Mouse (Mus musculus): Measurements from ENCODE around the gene Snd1. TPM values are rescaled to one million over a fixed set of nuclear protein-coding genes. Genes with fewer than 3 reads are reported as not detected.

Snd1 gene
- total and polyA plus RNA-seq, 3 experiments: 97.4 to 153 (median 109) TPM

DNA sequence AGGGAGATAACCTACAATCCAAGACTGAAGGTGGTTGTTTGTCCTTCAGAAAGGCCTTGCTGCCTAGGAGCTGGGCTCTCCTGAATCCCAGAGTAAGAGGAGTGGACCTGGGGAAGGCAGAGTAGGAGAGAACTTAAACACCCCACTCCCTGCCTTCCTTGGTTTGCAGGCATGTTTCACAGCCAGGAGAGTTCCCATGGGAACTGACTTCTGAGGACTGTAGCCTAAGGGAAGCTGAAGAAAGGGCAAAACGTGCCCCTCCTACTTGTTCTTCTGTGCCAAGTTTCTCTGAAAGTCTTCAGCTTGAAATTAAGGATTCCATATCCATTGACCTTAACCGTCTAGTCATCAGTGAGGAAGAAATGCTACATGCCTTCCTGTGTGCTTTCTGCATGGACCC lies 168.0 kb downstream of the Snd1 start:
- ATAC-seq (ENCODE audit: extremely low read depth, insufficient number of reproducible peaks, low FRiP score, poor library complexity, severe bottlenecking) (no peak), DNase-seq (ENCODE audit: low spot score) (no peak)
- Histone ChIP-seq H3K4me1 (ENCODE audit: insufficient read depth, low read depth, low read length) (no peaks in the 10 kb centered on the region), H3K36me3 (replicated peaks) (peaks cover 40% of the 10 kb centered on the region), H3K4me3 (ENCODE audit: low read depth, low read length) (no peak overlapping the region), H3K27me3 (ENCODE audit: insufficient read depth, low read length) (no peaks in the 10 kb centered on the region), H3K9me3 (replicated peaks) (no peaks in the 10 kb centered on the region)
- TF ChIP-seq TAL1 (conservative IDR thresholded peaks at IDR 0.05; ENCODE audit: low read depth, low read length) (no peak), GATA2 (IDR thresholded peaks at IDR 0.05; ENCODE audit: borderline replicate concordance, low read depth, low read length) (no peak), CTCF (IDR thresholded peaks at IDR 0.05; ENCODE audit: low read depth, low read length) (no peak), GATA1 (IDR thresholded peaks at IDR 0.05; ENCODE audit: borderline replicate concordance, low read length) (no peak), POLR2AphosphoS5 (IDR thresholded peaks at IDR 0.05; ENCODE audit: insufficient replicate concordance, low read depth, low read length) (no peak)

DNA sequence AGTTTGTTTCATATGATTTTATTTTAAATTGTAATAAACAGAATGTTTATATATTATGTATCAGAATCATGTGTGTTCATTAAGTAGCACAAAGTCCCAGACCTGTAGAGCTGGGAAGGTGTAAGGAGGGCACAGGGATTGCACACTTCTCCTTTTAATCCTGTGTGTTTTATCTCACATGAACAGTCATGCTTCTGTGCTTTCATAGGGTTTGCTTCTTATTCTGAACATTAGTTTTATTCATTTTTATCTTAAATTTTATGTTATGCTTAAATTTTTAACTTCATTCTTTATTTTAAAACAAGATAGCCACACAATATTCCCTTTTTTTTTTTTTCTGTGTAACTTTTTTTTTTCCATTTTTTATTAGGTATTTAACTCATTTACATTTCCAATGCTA lies 170.3 kb downstream of the Snd1 start:
- TF ChIP-seq TAL1 (conservative IDR thresholded peaks at IDR 0.05; ENCODE audit: low read depth, low read length) (no peak), POLR2AphosphoS5 (IDR thresholded peaks at IDR 0.05; ENCODE audit: insufficient replicate concordance, low read depth, low read length) (no peak), GATA2 (IDR thresholded peaks at IDR 0.05; ENCODE audit: borderline replicate concordance, low read depth, low read length) (no peak), CTCF (IDR thresholded peaks at IDR 0.05; ENCODE audit: low read depth, low read length) (no peak), GATA1 (IDR thresholded peaks at IDR 0.05; ENCODE audit: borderline replicate concordance, low read length) (no peak)
- no peak overlapping the region for H3K4me3 ChIP-seq (ENCODE audit: low read depth, low read length)
- no peaks in the 10 kb centered on the region for H3K9me3 ChIP-seq (replicated peaks)
- no peaks in the 10 kb centered on the region for H3K27me3 ChIP-seq (ENCODE audit: insufficient read depth, low read length)
- peaks cover 22% of the 10 kb centered on the region for H3K36me3 ChIP-seq (replicated peaks)
- H3K4me1 ChIP-seq (ENCODE audit: insufficient read depth, low read depth, low read length): no peaks in the 10 kb centered on the region
- no peak for ATAC-seq (ENCODE audit: extremely low read depth, insufficient number of reproducible peaks, low FRiP score, poor library complexity, severe bottlenecking)
- DNase-seq (ENCODE audit: low spot score): no peak

DNA sequence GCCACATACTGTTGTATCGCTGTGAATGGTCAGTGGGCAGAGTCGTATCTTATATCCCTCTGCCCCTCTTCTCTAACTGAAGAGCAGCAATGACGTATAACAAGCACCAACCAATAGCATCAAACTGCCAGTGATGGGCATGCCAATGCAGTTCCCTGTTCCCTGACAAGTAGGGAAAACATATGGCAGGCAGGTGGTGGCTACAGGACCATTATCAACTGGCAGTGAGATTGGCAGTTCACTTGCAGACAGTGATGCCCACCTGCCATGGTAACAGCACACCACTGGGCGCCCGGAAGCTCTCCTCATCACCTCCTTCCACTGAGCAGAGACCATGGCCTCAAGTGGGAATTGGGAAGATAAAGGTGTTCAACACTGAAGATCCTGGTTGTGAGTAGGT lies 181.6 kb downstream of the Snd1 start:
- Histone ChIP-seq H3K36me3 (replicated peaks) (peaks cover 24% of the 10 kb centered on the region), H3K4me1 (ENCODE audit: insufficient read depth, low read depth, low read length) (no peaks in the 10 kb centered on the region), H3K4me3 (ENCODE audit: low read depth, low read length) (no peak overlapping the region), H3K9me3 (replicated peaks) (no peaks in the 10 kb centered on the region), H3K27me3 (ENCODE audit: insufficient read depth, low read length) (no peaks in the 10 kb centered on the region)
- TF ChIP-seq GATA1 (IDR thresholded peaks at IDR 0.05; ENCODE audit: borderline replicate concordance, low read length) (no peak), GATA2 (IDR thresholded peaks at IDR 0.05; ENCODE audit: borderline replicate concordance, low read depth, low read length) (no peak), TAL1 (conservative IDR thresholded peaks at IDR 0.05; ENCODE audit: low read depth, low read length) (no peak), POLR2AphosphoS5 (IDR thresholded peaks at IDR 0.05; ENCODE audit: insufficient replicate concordance, low read depth, low read length) (no peak)
- no peak for DNase-seq (ENCODE audit: low spot score)
- ATAC-seq (ENCODE audit: extremely low read depth, insufficient number of reproducible peaks, low FRiP score, poor library complexity, severe bottlenecking): no peak

DNA sequence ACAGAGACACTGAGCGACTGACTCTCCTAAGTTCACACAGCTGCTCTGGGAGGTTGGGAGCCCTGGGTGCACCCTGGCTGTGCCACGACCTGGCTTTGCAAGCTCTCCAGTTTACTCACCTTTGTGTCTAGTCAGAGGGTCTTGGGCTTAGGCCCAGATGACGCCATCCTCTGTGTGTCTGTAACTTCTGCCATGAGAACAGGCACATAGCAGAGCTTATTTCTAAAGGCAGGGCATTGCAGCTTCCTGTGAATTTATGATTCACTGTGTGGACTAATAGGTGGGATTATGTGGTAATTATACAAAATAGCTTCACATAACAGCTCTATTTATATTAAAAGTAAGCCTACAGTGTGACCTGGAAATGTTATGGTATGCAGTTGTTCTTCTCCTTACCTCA lies 188.1 kb downstream of the Snd1 start:
- TF ChIP-seq GATA2 (IDR thresholded peaks at IDR 0.05; ENCODE audit: borderline replicate concordance, low read depth, low read length) (no peak), CTCF (IDR thresholded peaks at IDR 0.05; ENCODE audit: low read depth, low read length) (no peak), TAL1 (conservative IDR thresholded peaks at IDR 0.05; ENCODE audit: low read depth, low read length) (no peak), POLR2AphosphoS5 (IDR thresholded peaks at IDR 0.05; ENCODE audit: insufficient replicate concordance, low read depth, low read length) (no peak), GATA1 (IDR thresholded peaks at IDR 0.05; ENCODE audit: borderline replicate concordance, low read length) (no peak)
- DNase-seq (ENCODE audit: low spot score) (no peak), ATAC-seq (ENCODE audit: extremely low read depth, insufficient number of reproducible peaks, low FRiP score, poor library complexity, severe bottlenecking) (no peak)
- Histone ChIP-seq H3K36me3 (replicated peaks) (peaks cover 42% of the 10 kb centered on the region), H3K27me3 (ENCODE audit: insufficient read depth, low read length) (no peaks in the 10 kb centered on the region), H3K4me1 (ENCODE audit: insufficient read depth, low read depth, low read length) (no peaks in the 10 kb centered on the region), H3K9me3 (replicated peaks) (no peaks in the 10 kb centered on the region), H3K4me3 (ENCODE audit: low read depth, low read length) (no peak overlapping the region)

DNA sequence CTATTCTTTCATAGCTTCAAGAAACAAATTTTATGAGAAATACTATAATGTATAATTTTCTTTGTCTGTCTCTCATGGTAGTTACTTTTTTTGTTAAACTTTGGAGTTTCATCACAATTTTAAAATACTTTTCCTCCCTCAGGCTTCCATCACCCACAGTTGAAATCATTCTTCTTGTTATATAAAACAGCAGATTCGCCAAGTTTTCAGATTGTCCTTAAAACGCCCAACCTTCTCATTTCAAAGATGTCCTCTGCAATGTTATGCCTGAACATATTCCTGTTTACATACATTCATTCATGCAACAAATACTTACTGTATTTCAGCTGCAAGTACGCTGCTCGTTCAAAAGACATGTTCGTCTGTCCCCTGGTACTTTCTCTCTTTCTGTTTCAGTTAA lies 188.7 kb downstream of the Snd1 start:
- no peak for ATAC-seq (ENCODE audit: extremely low read depth, insufficient number of reproducible peaks, low FRiP score, poor library complexity, severe bottlenecking)
- peaks cover 45% of the 10 kb centered on the region for H3K36me3 ChIP-seq (replicated peaks)

DNA sequence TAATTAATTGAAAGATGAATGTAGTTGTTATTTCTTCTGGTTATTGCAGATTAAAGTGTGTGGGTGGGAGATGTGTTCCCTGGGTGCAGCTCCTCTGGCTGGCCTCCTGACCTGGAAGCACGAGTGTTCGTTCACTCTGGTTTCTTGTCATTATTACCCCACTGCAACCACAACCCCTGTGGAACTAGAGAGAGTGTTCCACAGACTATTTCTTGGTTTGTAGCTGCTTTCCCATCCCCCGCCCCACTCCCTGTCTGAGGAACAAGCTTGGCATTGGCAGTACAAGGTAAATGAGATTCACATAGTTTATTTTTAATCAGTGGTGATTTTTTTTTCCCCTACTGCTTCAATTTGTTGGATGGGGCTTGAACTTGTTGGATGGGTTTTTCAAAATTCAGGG lies 189.8 kb downstream of the Snd1 start:
- Histone ChIP-seq H3K4me3 (ENCODE audit: low read depth, low read length) (no peak overlapping the region), H3K27me3 (ENCODE audit: insufficient read depth, low read length) (no peaks in the 10 kb centered on the region), H3K9me3 (replicated peaks) (no peaks in the 10 kb centered on the region), H3K4me1 (ENCODE audit: insufficient read depth, low read depth, low read length) (no peaks in the 10 kb centered on the region), H3K36me3 (replicated peaks) (peaks cover 45% of the 10 kb centered on the region)
- DNase-seq (ENCODE audit: low spot score): no peak
- no peak for TF ChIP-seq CTCF (IDR thresholded peaks at IDR 0.05; ENCODE audit: low read depth, low read length)
- no peak for TF ChIP-seq TAL1 (conservative IDR thresholded peaks at IDR 0.05; ENCODE audit: low read depth, low read length)
- TF ChIP-seq GATA2 (IDR thresholded peaks at IDR 0.05; ENCODE audit: borderline replicate concordance, low read depth, low read length): no peak
- TF ChIP-seq GATA1 (IDR thresholded peaks at IDR 0.05; ENCODE audit: borderline replicate concordance, low read length): no peak
- no peak for TF ChIP-seq POLR2AphosphoS5 (IDR thresholded peaks at IDR 0.05; ENCODE audit: insufficient replicate concordance, low read depth, low read length)
- ATAC-seq (ENCODE audit: extremely low read depth, insufficient number of reproducible peaks, low FRiP score, poor library complexity, severe bottlenecking): no peak

More for the DNA sequence above, 188.7 kb downstream of the Snd1 start:
- no peak for TF ChIP-seq POLR2AphosphoS5 (IDR thresholded peaks at IDR 0.05; ENCODE audit: insufficient replicate concordance, low read depth, low read length)
- DNase-seq (ENCODE audit: low spot score): no peak
- Histone ChIP-seq H3K27me3 (ENCODE audit: insufficient read depth, low read length) (no peaks in the 10 kb centered on the region), H3K9me3 (replicated peaks) (no peaks in the 10 kb centered on the region), H3K4me3 (ENCODE audit: low read depth, low read length) (no peak overlapping the region), H3K4me1 (ENCODE audit: insufficient read depth, low read depth, low read length) (no peaks in the 10 kb centered on the region)

DNA sequence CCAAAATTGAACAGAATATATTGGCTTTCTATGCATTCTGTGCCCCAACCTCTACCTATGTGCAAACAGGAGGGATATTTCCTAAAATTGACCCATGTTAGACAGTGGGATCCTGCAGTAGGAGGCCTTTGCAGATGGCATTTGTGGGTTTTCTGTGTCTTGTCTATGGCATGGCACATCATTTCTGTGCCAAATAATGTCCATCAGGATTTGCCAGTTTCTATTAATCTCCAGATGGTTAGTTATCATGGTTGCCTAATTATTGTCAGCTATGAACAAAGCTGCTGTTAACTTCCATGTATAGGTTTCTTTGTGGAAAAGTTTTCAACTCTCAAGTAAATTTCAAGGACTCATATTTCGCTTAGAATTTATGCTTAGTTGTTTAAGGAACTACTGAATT lies 192.6 kb downstream of the Snd1 start:
- no peak for TF ChIP-seq TAL1 (conservative IDR thresholded peaks at IDR 0.05; ENCODE audit: low read depth, low read length)
- no peak for TF ChIP-seq GATA1 (IDR thresholded peaks at IDR 0.05; ENCODE audit: borderline replicate concordance, low read length)
- no peak for TF ChIP-seq POLR2AphosphoS5 (IDR thresholded peaks at IDR 0.05; ENCODE audit: insufficient replicate concordance, low read depth, low read length)
- no peak for TF ChIP-seq CTCF (IDR thresholded peaks at IDR 0.05; ENCODE audit: low read depth, low read length)
- no peak for TF ChIP-seq GATA2 (IDR thresholded peaks at IDR 0.05; ENCODE audit: borderline replicate concordance, low read depth, low read length)
- H3K4me1 ChIP-seq (ENCODE audit: insufficient read depth, low read depth, low read length): no peaks in the 10 kb centered on the region
- ATAC-seq (ENCODE audit: extremely low read depth, insufficient number of reproducible peaks, low FRiP score, poor library complexity, severe bottlenecking) (no peak), DNase-seq (ENCODE audit: low spot score) (no peak)
- peaks cover 58% of the 10 kb centered on the region for H3K36me3 ChIP-seq (replicated peaks)
- H3K9me3 ChIP-seq (replicated peaks): no peaks in the 10 kb centered on the region
- no peaks in the 10 kb centered on the region for H3K27me3 ChIP-seq (ENCODE audit: insufficient read depth, low read length)
- H3K4me3 ChIP-seq (ENCODE audit: low read depth, low read length): no peak overlapping the region

All from G1E (cell line).